Mouse (Mus musculus) stomach, embryonic 14.5 days (tissue): ENCODE measurements around the gene Epb41l4b. TPM values are rescaled to one million over a fixed set of nuclear protein-coding genes. Genes with fewer than 3 reads are reported as not detected.

Source experiments
- ATAC-seq: fragments of 200-750 bp; cut with Nextera tagmentation; 2 replicates; pipeline ENCODE4 v1.8.0; 2017; ENCODE audit warnings: low read depth, moderate TSS enrichment; ENCODE audit not compliant: insufficient number of reproducible peaks, insufficient read depth, low FRiP score
- H3K27ac ChIP-seq: fragments of 300-500 bp; sonication (generic); 2 replicates; pipeline ENCODE4 v1.5.1; 2014; ENCODE audit warnings: mild to moderate bottlenecking, low read length, moderate library complexity, mixed read lengths
- H3K27me3 ChIP-seq: fragments of 300-500 bp; sonication (generic); 2 replicates; pipeline ENCODE4 v1.6.1; 2014; ENCODE audit warnings: low read length, control low read depth, mixed read lengths; ENCODE audit not compliant: control insufficient read depth, insufficient read depth
- H3K36me3 ChIP-seq: fragments of 300-500 bp; sonication (generic); 2 replicates; pipeline ENCODE4 v1.6.1; 2014; ENCODE audit warnings: mild to moderate bottlenecking, control low read depth, low read length, moderate library complexity, mixed read lengths; ENCODE audit not compliant: control insufficient read depth, insufficient read depth
- H3K4me1 ChIP-seq: fragments of 300-500 bp; sonication (generic); 2 replicates; pipeline ENCODE4 v1.6.1; 2014; ENCODE audit warnings: low read length, control low read depth, mixed read lengths; ENCODE audit not compliant: control insufficient read depth, insufficient read depth
- H3K4me2 ChIP-seq: fragments of 300-500 bp; sonication (generic); replicated peaks from 2 replicates; pipeline ENCODE4 v1.6.1; 2014; ENCODE audit warnings: low read depth, low read length, control low read depth
- H3K4me3 ChIP-seq: fragments of 300-500 bp; sonication (generic); 2 replicates; pipeline ENCODE4 v1.5.1; 2014; ENCODE audit warnings: low read depth, low read length, control low read depth
- H3K9ac ChIP-seq: fragments of 300-500 bp; sonication (generic); replicated peaks from 2 replicates; pipeline ENCODE4 v1.6.1; 2014; ENCODE audit warnings: low read depth, mild to moderate bottlenecking, control low read depth, low read length, moderate library complexity, mixed read lengths
- H3K9me3 ChIP-seq: fragments of 300-500 bp; sonication (generic); 2 replicates; pipeline ENCODE4 v1.6.1; 2016; ENCODE audit warnings: low read depth, low read length, control low read depth; ENCODE audit not compliant: control insufficient read depth
- WGBS: fragments of 180-500 bp; shearing (Covaris S2); extraction: QIAGEN DNeasy Blood & Tissue Kit; methylation state at CpG from one replicate; pipeline ENCODE4 v1.1.7; 2014; 5-methylcytosine and 5-hydroxymethylcytosine counted together
- polyA plus RNA-seq: library from polyadenylated mRNA; unstranded; fragments of >200 nt; fragmentation: Nextera tagmentation; extraction: Ambion mirVana; gene quantifications from 2 replicates; pipeline ENCODE4 v1.2.1, GENCODE M21; 2014

Epb41l4b gene
- polyA plus RNA-seq, 1 experiment from 2014 or later: 6.7 TPM

GRCm38 (mm10) chr4:57114617-57115592, 28.3 kb downstream of the Epb41l4b start:
- Histone ChIP-seq H3K4me1 (0 out of 2 replicates have a peak, but pooled peaks cover 3% of the 10 kb centered on the region), H3K4me2 (no peak overlapping the region), H3K4me3 (no peak overlapping the region), H3K27ac (no peak overlapping the region), H3K9ac (no peak overlapping the region), H3K36me3 (no peaks in the 10 kb centered on the region), H3K9me3 (no peaks in the 10 kb centered on the region), H3K27me3 (no peaks in the 10 kb centered on the region)
- no peak for ATAC-seq
- WGBS: 66% methylated on average over 19 of the region's 19 CpGs

DNA sequence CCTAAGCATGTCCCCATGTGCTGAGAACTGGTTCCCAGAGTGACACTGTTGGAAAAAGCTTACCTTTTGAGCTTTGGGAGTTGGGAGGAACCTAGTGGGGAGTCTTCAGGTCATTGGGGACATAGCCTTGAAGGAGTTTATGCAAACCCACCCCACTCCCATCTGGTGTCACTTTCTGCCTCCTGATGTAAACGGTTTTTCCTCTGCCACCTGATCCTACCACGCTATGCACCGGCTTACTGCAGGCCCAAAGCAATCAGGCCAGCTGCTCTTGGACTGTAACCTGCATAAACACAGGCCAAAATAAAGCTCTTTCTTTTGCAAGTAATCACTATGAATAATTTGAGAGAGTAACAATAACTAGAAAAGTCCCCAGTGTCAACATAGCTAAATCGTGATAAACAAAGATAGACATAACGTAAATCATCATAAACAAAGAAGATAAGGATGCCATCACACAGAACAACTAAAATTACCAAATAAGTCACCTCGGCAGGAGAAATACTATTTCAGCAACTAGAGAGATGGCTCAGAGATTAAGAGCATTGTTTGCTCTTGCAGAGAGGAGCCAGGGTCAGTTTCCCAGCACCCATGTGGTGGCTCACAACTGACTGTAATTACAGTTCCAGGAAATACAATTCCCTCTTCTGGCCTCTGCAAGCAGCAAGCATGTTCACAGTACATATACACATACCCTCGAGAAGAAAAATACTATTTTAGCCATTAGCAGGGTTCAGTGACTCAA, 29.6 kb downstream of the Epb41l4b start:
- H3K4me3 ChIP-seq: no peak overlapping the region
- no peak overlapping the region for H3K9ac ChIP-seq
- WGBS: 37% methylated on average over 7 of the region's 7 CpGs
- 0 out of 2 replicates have a peak, but pooled peaks cover 3% of the 10 kb centered on the region for H3K4me1 ChIP-seq
- no peak for ATAC-seq
- H3K9me3 ChIP-seq: no peaks in the 10 kb centered on the region
- no peaks in the 10 kb centered on the region for H3K27me3 ChIP-seq
- H3K4me2 ChIP-seq: no peak overlapping the region
- no peaks in the 10 kb centered on the region for H3K36me3 ChIP-seq
- H3K27ac ChIP-seq: no peak overlapping the region

DNA sequence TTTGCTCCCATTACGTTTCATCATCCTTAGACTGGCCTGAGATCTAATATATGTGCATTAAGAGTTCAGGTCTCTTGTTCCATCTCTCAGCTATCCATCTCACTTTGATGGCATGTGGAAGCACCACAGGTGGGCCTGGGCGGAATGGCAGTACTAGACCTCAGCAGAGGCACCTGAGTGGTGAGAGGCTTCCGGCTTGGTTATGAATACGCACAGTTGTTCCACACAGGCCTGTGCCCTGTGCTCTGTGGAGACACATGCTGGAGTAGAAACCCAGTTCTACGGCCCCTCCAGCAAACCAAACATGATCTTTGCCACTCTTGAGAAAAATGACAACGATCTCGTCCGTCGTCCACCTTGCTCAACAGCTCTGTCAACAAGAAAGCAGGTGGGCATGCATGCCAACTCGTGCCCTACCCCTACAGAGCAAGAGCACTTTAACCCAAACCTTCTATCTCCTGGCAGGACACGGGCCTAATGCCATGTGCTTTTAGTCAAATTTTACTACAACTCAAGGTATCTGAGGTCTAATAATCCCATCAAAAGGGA, 31.2 kb downstream of the Epb41l4b start:
- Histone ChIP-seq H3K27ac (no peak overlapping the region), H3K9ac (no peak overlapping the region), H3K4me2 (no peak overlapping the region), H3K9me3 (no peaks in the 10 kb centered on the region), H3K4me1 (0 out of 2 replicates have a peak, but pooled peaks cover 3% of the 10 kb centered on the region), H3K4me3 (no peak overlapping the region), H3K27me3 (no peaks in the 10 kb centered on the region), H3K36me3 (no peaks in the 10 kb centered on the region)
- ATAC-seq: no peak
- WGBS: 72% methylated on average over 11 of the region's 11 CpGs

DNA sequence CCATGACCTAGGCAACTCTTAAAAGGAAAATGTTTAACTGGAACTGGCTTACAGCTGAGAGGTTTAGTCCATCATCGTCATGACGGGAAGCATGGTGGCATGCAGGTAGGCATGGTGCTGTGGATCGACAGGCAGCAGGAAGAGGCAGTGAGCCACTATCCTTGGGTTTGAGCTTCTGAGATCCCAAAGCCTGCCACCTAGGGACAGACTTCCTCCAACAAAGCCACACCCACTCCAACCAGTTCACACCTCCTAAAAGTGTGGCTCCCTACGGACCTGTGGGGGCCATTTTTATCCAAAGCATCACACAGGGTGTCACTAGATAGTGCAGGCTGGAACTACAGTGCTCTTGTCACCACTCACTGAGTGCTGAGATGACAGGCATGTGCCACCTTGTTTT, 31.8 kb downstream of the Epb41l4b start:
- Histone ChIP-seq H3K9ac (no peak overlapping the region), H3K27me3 (no peaks in the 10 kb centered on the region), H3K4me3 (no peak overlapping the region), H3K9me3 (no peaks in the 10 kb centered on the region), H3K4me1 (0 out of 2 replicates have a peak, but pooled peaks cover 3% of the 10 kb centered on the region), H3K27ac (no peak overlapping the region), H3K36me3 (no peaks in the 10 kb centered on the region), H3K4me2 (no peak overlapping the region)
- WGBS: 76% methylated on average over 4 of the region's 4 CpGs
- ATAC-seq: no peak

GRCm38 (mm10) chr4:57109543-57109942, 33.7 kb downstream of the Epb41l4b start:
- Histone ChIP-seq H3K4me1 (no peaks in the 10 kb centered on the region), H3K27ac (no peak overlapping the region), H3K9ac (no peak overlapping the region), H3K4me2 (no peak overlapping the region), H3K9me3 (no peaks in the 10 kb centered on the region), H3K36me3 (no peaks in the 10 kb centered on the region), H3K27me3 (no peaks in the 10 kb centered on the region), H3K4me3 (no peak overlapping the region)
- 82% methylated on average over 4 of the region's 4 CpGs for WGBS
- no peak for ATAC-seq

DNA sequence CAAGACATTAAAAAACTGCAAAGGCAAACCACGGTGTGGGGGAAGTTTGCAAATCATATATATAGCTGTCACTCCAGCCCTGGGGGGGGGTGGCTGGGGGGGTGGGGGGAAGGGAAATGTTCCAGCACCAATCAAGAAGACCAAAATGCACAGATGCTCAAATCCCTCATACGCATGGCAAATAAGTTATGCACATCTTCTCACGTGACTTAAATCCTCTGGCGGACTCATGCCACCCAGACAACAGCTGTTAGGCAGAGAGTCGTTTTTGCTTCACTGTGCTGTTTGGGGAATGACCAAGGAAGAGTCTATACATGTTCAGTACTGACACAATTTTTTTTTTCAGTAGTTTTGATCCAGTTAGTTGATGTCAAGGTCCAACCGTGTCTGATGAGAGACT, 37.9 kb downstream of the Epb41l4b start:
- H3K9me3 ChIP-seq: no peaks in the 10 kb centered on the region
- H3K4me1 ChIP-seq: no peaks in the 10 kb centered on the region
- H3K27ac ChIP-seq: no peak overlapping the region
- no peaks in the 10 kb centered on the region for H3K36me3 ChIP-seq
- no peak for ATAC-seq
- H3K4me3 ChIP-seq: no peak overlapping the region
- 70% methylated on average over 6 of the region's 6 CpGs for whole genome bisulfite sequencing
- no peaks in the 10 kb centered on the region for H3K27me3 ChIP-seq
- no peak overlapping the region for H3K4me2 ChIP-seq
- H3K9ac ChIP-seq: no peak overlapping the region

GRCm38 (mm10) chr4:57103830-57104229, 39.4 kb downstream of the Epb41l4b start:
- H3K4me3 ChIP-seq: no peak overlapping the region
- no peak overlapping the region for H3K4me2 ChIP-seq
- no peaks in the 10 kb centered on the region for H3K9me3 ChIP-seq
- H3K4me1 ChIP-seq: no peaks in the 10 kb centered on the region
- H3K36me3 ChIP-seq: no peaks in the 10 kb centered on the region
- 63% methylated on average over 4 of the region's 5 CpGs for WGBS
- no peak for ATAC-seq
- H3K27ac ChIP-seq: no peak overlapping the region
- H3K27me3 ChIP-seq: no peaks in the 10 kb centered on the region
- H3K9ac ChIP-seq: no peak overlapping the region

GRCm38 (mm10) chr4:57101095-57101494, 42.1 kb downstream of the Epb41l4b start:
- Histone ChIP-seq H3K27me3 (no peaks in the 10 kb centered on the region), H3K27ac (no peak overlapping the region), H3K36me3 (no peaks in the 10 kb centered on the region), H3K9me3 (no peaks in the 10 kb centered on the region), H3K4me1 (no peaks in the 10 kb centered on the region), H3K4me3 (no peak overlapping the region), H3K9ac (no peak overlapping the region), H3K4me2 (no peak overlapping the region)
- ATAC-seq: no peak
- WGBS: 81% methylated on average over 4 of the region's 4 CpGs
